Mouse (Mus musculus): ENCODE measurements at regions not wholly inside any gene's neighbourhood (a gene's known extent, or its start where the extent isn't known, plus 50 kb on each side); places are given as distances from the start of the nearest gene placed in this dataset.

DNA sequence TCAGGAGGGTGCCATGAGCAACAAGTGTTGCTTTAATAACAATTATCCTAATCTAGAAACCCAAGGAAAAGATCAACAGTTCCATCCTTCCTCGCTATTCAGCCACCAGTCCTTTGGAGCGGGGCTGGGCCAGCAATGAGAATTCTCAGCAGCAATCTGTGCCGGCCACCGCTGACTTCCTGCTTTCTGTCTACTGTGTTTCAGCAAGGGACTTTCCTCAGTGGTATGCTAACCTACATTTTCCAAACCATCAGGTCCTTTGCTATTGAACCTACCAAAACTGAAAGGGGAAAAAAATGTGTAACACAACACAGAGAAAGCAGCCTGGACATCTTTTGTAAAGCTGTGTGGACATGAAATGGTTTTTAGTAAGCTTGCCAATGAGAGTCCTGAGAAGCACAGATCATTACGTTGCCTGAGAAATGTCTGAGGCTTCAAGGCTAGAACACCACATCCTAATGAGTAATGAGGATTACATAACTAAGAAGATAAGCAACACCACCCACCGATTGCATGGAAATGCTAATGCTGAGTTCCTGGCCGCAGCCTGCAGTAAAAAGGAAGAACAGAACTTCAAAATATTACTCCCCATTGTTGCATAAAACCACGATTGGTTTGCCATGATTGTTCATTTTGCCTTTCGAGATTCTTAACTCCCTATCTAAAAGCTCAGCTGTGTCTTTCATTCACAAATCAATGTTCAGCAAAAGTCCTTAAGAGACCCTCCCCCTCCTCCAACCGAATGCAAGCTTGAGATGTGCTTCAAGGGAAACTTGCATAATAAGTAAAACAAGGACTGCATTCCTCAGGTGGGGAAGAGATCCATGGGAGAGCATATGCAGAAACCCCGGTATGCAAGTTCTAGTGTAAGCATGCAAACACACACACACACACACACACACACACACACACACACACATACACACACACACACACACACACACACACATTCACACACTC, 130.9 kb upstream of the 4930412O13Rik start:
- Histone ChIP-seq H3K4me1 (ENCODE audit: insufficient read depth) (no peaks in the 10 kb centered on the region), H3K9ac (no peak overlapping the region), H3K4me3 (ENCODE audit: low read depth, low read length) (no peak overlapping the region), H3K36me3 (ENCODE audit: insufficient read depth) (no peaks in the 10 kb centered on the region), H3K27me3 (ENCODE audit: insufficient read depth, low read length) (no peaks in the 10 kb centered on the region), H3K9me3 (ENCODE audit: low read length) (no peaks in the 10 kb centered on the region; the same call in 1 of the 2 replicates), H3K27ac (ENCODE audit: low read depth, low read length) (no peak overlapping the region), H3K4me2 (ENCODE audit: low read depth) (no peak overlapping the region)
- ATAC-seq = no peak
- 26% methylated on average over 11 of the region's 11 CpGs for WGBS
- DNase-seq = no peak
- TF ChIP-seq CTCF (IDR thresholded peaks at IDR 0.05; ENCODE audit: low read depth) = no peak

GRCm38 (mm10) chr2:9753691-9754090, 127.4 kb upstream of the 4930412O13Rik start:
- Histone ChIP-seq H3K9me3 (ENCODE audit: low read length) (no peaks in the 10 kb centered on the region), H3K4me1 (ENCODE audit: insufficient read depth) (no peaks in the 10 kb centered on the region), H3K9ac (no peak overlapping the region), H3K27me3 (ENCODE audit: insufficient read depth, low read length) (no peaks in the 10 kb centered on the region), H3K4me3 (ENCODE audit: low read depth, low read length) (no peak overlapping the region), H3K4me2 (ENCODE audit: low read depth) (no peak overlapping the region), H3K27ac (ENCODE audit: low read depth, low read length) (no peak overlapping the region), H3K36me3 (ENCODE audit: insufficient read depth) (no peaks in the 10 kb centered on the region)
- ATAC-seq = no peak
- TF ChIP-seq CTCF (IDR thresholded peaks at IDR 0.05; ENCODE audit: low read depth) = no peak
- no peak for DNase-seq
- 92% methylated on average over 7 of the region's 7 CpGs for WGBS

DNA sequence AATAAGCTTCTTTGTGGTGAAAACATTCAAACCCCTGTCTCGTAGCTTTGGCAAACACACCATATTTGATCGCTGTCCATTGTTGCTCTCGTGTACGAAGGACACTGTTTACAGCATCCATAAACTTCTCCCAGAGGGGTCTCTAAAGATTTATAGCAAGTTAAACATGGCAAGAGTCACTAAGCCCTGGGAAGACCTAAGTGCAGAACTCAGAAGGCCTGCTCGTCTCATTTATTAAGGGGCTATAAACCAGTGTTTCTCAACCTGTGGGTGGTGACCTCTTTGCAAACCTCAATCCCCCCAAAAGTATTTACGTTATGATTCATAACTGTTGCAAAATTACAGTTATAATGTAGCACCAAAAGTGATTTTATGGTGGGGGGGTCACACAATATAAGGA, 126.9 kb upstream of the 4930412O13Rik start:
- Histone ChIP-seq H3K4me3 (ENCODE audit: low read depth, low read length) (no peak overlapping the region), H3K4me1 (ENCODE audit: insufficient read depth) (no peaks in the 10 kb centered on the region), H3K9ac (no peak overlapping the region), H3K36me3 (ENCODE audit: insufficient read depth) (no peaks in the 10 kb centered on the region), H3K9me3 (ENCODE audit: low read length) (no peaks in the 10 kb centered on the region), H3K4me2 (ENCODE audit: low read depth) (no peak overlapping the region), H3K27me3 (ENCODE audit: insufficient read depth, low read length) (no peaks in the 10 kb centered on the region), H3K27ac (ENCODE audit: low read depth, low read length) (no peak overlapping the region)
- ATAC-seq (no peak), DNase-seq (no peak)
- WGBS = 92% methylated on average over 6 of the region's 6 CpGs
- no peak for TF ChIP-seq CTCF (IDR thresholded peaks at IDR 0.05; ENCODE audit: low read depth)

DNA sequence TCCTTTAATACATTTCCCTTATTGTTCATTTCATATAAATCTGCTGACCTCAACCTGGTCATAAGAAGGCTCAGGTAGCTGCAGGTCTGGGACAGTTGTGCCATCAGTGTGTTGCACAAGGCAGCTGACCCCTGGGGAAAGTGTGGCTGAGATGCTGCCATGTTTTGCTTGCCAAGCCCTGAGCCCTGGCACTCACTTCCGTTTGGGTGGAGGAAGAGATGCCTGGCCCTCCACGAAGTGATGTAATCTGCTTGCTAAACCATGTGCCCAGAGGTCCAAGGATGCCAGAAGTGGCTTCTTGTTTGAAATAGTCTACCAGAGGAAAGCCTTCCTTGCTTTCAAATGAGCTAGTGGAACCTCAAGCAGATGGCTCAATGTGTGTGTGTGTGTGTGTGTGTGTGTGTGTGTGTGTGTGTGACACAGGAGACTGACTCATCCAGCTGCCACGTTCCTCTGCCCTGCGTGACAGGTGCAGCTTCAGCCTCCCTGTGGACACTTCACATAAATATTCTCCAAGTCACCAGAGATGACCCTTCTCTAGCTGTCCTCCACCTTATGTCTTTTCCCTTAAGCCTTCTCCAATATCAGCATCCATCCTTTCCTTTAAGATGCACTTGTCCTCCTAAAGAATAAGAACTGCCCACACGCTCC, 123.2 kb upstream of the 4930412O13Rik start:
- Histone ChIP-seq H3K27ac (ENCODE audit: low read depth, low read length) (no peak overlapping the region), H3K4me2 (ENCODE audit: low read depth) (no peak overlapping the region), H3K9ac (no peak overlapping the region), H3K4me1 (ENCODE audit: insufficient read depth) (no peaks in the 10 kb centered on the region), H3K4me3 (ENCODE audit: low read depth, low read length) (no peak overlapping the region), H3K36me3 (ENCODE audit: insufficient read depth) (no peaks in the 10 kb centered on the region), H3K9me3 (ENCODE audit: low read length) (no peaks in the 10 kb centered on the region), H3K27me3 (ENCODE audit: insufficient read depth, low read length) (no peaks in the 10 kb centered on the region)
- no peak for TF ChIP-seq CTCF (IDR thresholded peaks at IDR 0.05; ENCODE audit: low read depth)
- DNase-seq = no peak
- ATAC-seq = no peak
- 81% methylated on average over 5 of the region's 5 CpGs for WGBS

GRCm38 (mm10) chr2:9758983-9759382, 122.1 kb upstream of the 4930412O13Rik start:
- WGBS = 92% methylated on average over 7 of the region's 7 CpGs
- no peak overlapping the region for H3K9ac ChIP-seq
- H3K4me3 ChIP-seq (ENCODE audit: low read depth, low read length) = no peak overlapping the region
- no peak overlapping the region for H3K27ac ChIP-seq (ENCODE audit: low read depth, low read length)
- no peak for TF ChIP-seq CTCF (IDR thresholded peaks at IDR 0.05; ENCODE audit: low read depth)
- DNase-seq (no peak), ATAC-seq (no peak)
- H3K36me3 ChIP-seq (ENCODE audit: insufficient read depth) = no peaks in the 10 kb centered on the region
- no peaks in the 10 kb centered on the region for H3K4me1 ChIP-seq (ENCODE audit: insufficient read depth)
- no peak overlapping the region for H3K4me2 ChIP-seq (ENCODE audit: low read depth)
- no peaks in the 10 kb centered on the region for H3K9me3 ChIP-seq (ENCODE audit: low read length)
- H3K27me3 ChIP-seq (ENCODE audit: insufficient read depth, low read length) = no peaks in the 10 kb centered on the region

DNA sequence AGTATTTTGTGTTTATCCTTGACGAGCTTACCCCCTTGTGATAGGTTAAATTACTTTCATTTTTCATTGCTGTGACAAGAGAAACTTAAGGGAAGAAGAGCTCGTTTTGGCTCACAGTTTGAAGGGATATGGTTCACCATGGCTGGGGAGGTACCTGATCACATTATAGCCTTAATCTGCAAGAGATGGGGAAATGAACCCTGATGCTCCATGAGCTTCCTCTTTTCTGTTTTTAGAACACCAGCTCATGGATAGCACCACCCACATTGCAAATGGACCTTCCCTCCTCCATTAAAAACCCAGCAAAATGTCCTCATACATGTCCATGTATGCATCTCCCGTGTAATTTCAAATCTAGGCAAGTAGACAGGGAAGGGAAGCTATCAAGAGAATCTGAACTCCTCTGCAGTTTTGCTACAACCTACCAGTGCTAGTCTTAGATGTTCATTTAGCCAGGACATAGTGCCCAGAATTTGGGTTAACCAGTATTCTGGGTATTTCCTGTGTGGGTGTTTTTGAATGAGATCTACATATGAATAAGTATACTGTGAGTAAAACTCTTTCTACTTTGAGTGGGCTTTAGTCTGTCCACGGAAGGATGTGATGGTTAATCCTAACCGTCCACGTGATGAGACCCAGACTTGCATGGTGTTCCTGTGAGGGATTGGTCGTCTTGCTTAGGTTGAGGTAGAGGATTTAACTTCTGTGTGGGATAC, 121.5 kb upstream of the 4930412O13Rik start:
- ATAC-seq = no peak
- H3K27me3 ChIP-seq (ENCODE audit: insufficient read depth, low read length) = no peaks in the 10 kb centered on the region
- H3K27ac ChIP-seq (ENCODE audit: low read depth, low read length) = no peak overlapping the region
- H3K36me3 ChIP-seq (ENCODE audit: insufficient read depth) = no peaks in the 10 kb centered on the region
- H3K9ac ChIP-seq = no peak overlapping the region
- no peak for DNase-seq
- H3K4me3 ChIP-seq (ENCODE audit: low read depth, low read length) = no peak overlapping the region
- TF ChIP-seq CTCF (IDR thresholded peaks at IDR 0.05; ENCODE audit: low read depth) = no peak
- 84% methylated on average over 7 of the region's 7 CpGs for WGBS
- H3K9me3 ChIP-seq (ENCODE audit: low read length) = no peaks in the 10 kb centered on the region
- no peak overlapping the region for H3K4me2 ChIP-seq (ENCODE audit: low read depth)
- H3K4me1 ChIP-seq (ENCODE audit: insufficient read depth) = no peaks in the 10 kb centered on the region

Measured in forebrain, postnatal 0 days (tissue).